Mouse (Mus musculus) lung, postnatal 36 days (tissue): ENCODE measurements around the gene Emx1.

Experiments
- DNase-seq: peaks from one replicate; pipeline ENCODE4 v3.0.0; 2022; ENCODE audit warnings: mixed read lengths

Gene Emx1

GRCm38 (mm10) chr6:85232045-85232444 lies 44.8 kb downstream of the Emx1 start:
- no peak for DNase-seq

- DNase-seq, result no peak
These were observed 45.8 kb downstream of the Emx1 start for GRCm38 (mm10) chr6:85232836-85233623.

GRCm38 (mm10) chr6:85234796-85235195 lies 47.6 kb downstream of the Emx1 start:
- no peak for DNase-seq

- DNase-seq, result no peak
These were observed 49.8 kb downstream of the Emx1 start for GRCm38 (mm10) chr6:85237001-85237400.

- DNase-seq, result no peak
These were observed 50.5 kb downstream of the Emx1 start for GRCm38 (mm10) chr6:85237595-85238337.

GRCm38 (mm10) chr6:85239044-85239489 lies 51.8 kb downstream of the Emx1 start:
- peak; percentile 80 for DNase-seq

- no peak for DNase-seq
These were observed 62.6 kb downstream of the Emx1 start for GRCm38 (mm10) chr6:85249821-85250220.

GRCm38 (mm10) chr6:85250811-85251241 lies 63.6 kb downstream of the Emx1 start:
- DNase-seq, result no peak

GRCm38 (mm10) chr6:85252251-85253058 lies 65.2 kb downstream of the Emx1 start:
- DNase-seq, result no peak

GRCm38 (mm10) chr6:85253275-85253674 lies 66.0 kb downstream of the Emx1 start:
- DNase-seq, result no peak
